Mouse (Mus musculus) erythroblast, embryonic 14.5 days (primary cell): ENCODE measurements around the gene Megf11.

ENCODE experiments used
- GATA1 ChIP-seq: IDR thresholded peaks from 2 replicates; pipeline ENCODE4 v1.6.1; 2012; ENCODE audit warnings: low read length, inconsistent platforms, mixed read lengths
- TAL1 ChIP-seq: IDR thresholded peaks from 3 replicates; pipeline ENCODE4 v1.6.1; 2012; ENCODE audit warnings: low read length, inconsistent platforms, mixed read lengths

GRCm38 (mm10) chr9:64455910-64456309 lies 70.5 kb downstream of the Megf11 start:
- no peak for TF ChIP-seq TAL1
- no peak for TF ChIP-seq GATA1
